Mouse (Mus musculus): ENCODE measurements around the gene F13a1.
A peak's percentile ranks its signal among the peaks of the same experiment; 100 is the strongest.

Gene F13a1

DNA sequence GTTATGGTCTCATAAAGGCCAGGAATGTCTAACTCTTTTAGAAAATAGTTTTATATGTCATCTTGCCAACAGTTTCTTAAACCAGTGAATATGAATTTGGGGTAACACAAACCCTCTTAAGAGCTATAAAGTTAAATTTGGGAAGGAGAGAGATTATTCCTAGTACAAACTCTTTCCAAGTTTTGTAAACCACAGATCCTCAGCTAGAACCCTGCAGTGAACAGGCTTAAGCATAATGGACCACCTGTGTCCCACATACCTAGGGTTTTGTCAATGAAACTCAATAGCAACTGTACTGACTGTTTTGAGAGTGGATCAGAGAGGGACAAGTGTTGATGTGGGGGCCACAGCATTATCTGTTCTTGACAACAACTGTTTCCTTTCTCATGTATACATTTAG is 96.4 kb downstream of the F13a1 start:
- DNase-seq (ENCODE audit: low spot score) = no peak

DNA sequence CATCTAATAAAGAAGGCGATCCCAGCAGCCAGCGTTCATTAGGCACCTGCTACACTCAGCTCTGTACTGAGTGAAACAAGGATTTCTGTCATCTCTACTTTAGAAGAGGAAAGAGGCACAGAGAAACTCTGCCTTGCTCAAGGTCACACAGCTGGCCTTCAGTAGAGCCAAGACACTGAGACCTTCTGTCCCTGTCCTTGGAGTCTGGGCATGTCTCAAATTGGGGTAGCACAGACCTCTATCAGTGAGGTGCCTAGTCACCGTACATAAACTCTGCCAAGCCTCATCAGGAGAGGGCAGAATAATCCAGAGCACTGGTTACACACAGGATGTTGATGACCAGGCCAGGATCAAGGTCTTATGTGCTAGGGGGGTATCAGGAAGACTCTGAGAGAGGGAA is 108.2 kb downstream of the F13a1 start:
- peak; percentile 12 for DNase-seq (ENCODE audit: low spot score)

- no peak for DNase-seq (ENCODE audit: low spot score)
Measured at GRCm38 (mm10) chr13:36932066-36932465, 118.0 kb downstream of the F13a1 start.

DNA sequence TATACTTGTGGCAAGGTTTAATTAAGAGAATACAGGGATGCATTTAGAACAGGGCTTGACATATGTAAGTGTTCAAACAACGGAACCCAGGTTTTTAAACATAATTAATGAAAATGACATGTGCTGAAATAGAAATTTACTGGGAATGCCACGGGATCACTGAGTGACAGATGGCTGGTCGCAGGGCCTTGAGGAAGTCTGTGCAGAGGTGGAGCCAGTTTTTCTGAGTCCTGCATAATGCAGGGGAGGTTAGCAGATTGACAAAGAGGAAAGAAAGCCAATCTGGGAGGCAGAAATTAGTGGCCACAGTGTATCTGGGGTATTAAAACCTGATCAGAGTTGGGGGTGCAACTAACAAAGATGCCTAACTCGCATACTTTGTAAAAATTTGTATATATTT is 130.3 kb downstream of the F13a1 start:
- no peak for DNase-seq (ENCODE audit: low spot score)

GRCm38 (mm10) chr13:36903885-36904284 is 146.2 kb downstream of the F13a1 start:
- DNase-seq (ENCODE audit: low spot score) = no peak

GRCm38 (mm10) chr13:36903447-36903846 is 146.6 kb downstream of the F13a1 start:
- DNase-seq (ENCODE audit: low spot score) = no peak

GRCm38 (mm10) chr13:36901603-36902002 is 148.4 kb downstream of the F13a1 start:
- DNase-seq (ENCODE audit: low spot score) = no peak

- DNase-seq (ENCODE audit: low spot score) = no peak
Measured at GRCm38 (mm10) chr13:36901016-36901415, 149.0 kb downstream of the F13a1 start.

- DNase-seq (ENCODE audit: low spot score) = no peak
Measured at GRCm38 (mm10) chr13:36896061-36896460, 154.0 kb downstream of the F13a1 start.

DNA sequence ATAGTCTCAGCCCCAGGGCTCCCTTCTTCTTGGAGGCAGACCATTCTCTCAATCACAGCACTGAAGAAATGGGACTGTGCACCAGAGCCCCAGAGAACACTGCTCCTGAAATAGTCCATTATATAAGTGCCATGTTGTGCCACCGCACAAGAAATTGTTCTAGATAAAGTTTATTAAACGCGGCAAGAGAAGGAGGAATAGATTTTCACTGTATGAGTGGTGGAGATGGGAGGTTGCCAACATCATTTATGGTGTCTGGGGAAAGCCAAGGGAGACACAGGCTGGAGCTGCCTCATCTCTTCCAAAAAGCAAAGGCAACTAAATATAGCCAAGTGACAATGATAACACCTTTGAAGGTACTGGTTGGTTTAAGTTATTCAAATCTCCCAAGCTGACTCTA is 156.3 kb downstream of the F13a1 start:
- DNase-seq (ENCODE audit: low spot score) = no peak

- DNase-seq (ENCODE audit: low spot score) = no peak
Measured at GRCm38 (mm10) chr13:36892216-36892615, 157.8 kb downstream of the F13a1 start.

GRCm38 (mm10) chr13:36885973-36886372 is 164.1 kb downstream of the F13a1 start:
- DNase-seq (ENCODE audit: low spot score) = no peak

DNA sequence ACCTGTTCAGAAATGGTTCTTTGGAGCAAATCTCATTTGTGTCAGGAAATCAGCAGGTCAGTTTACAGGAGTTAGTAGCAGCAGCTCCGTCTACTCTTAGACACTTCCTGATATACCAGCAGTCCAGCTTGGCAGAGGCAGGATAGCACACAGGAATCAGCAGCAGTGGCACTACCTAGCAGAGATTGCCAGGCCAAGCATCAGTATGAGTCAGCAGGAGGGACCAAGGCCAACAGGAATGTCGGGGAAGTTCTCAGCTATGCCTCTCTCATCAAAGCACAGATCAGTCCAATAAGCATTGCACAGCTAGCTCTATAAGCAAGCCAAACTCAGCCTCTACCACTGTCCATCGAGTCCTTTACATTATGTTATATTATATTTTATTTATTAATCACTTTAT is 210.9 kb downstream of the F13a1 start:
- no peak for DNase-seq (ENCODE audit: low spot score)

All from ovary, adult 18-20 months (tissue).